Mouse (Mus musculus) olfactory bulb, adult 2 months (tissue): ENCODE measurements around the gene Galr3. TPM values are rescaled to one million over a fixed set of nuclear protein-coding genes. Genes with fewer than 3 reads are reported as not detected.
"Not testable (repeated sequence)": the region's sequence is repeated elsewhere in the genome, so short reads cannot be mapped to it uniquely, and the experiment has no call there.

Experiments
- H3K27ac ChIP-seq: fragments of 200-500 bp; 2 replicates; pipeline ENCODE4 v1.5.1; 2012; ENCODE audit warnings: low read depth, low read length; ENCODE audit not compliant: insufficient read depth
- H3K4me1 ChIP-seq: fragments of 200-500 bp; 2 replicates; pipeline ENCODE4 v1.6.1; 2012; ENCODE audit warnings: low read length; ENCODE audit not compliant: control insufficient read depth, insufficient read depth
- H3K4me3 ChIP-seq: fragments of 200-500 bp; 2 replicates; pipeline ENCODE4 v1.5.1; 2012; ENCODE audit warnings: mild to moderate bottlenecking, low read depth, low read length, moderate library complexity; ENCODE audit not compliant: insufficient read depth
- CTCF ChIP-seq: fragments of 200-500 bp; IDR thresholded peaks from 2 replicates; pipeline ENCODE4 v1.5.1; 2012; ENCODE audit warnings: low read depth, mild to moderate bottlenecking, low read length, moderate library complexity; ENCODE audit not compliant: insufficient read depth
- POLR2A ChIP-seq: fragments of 200-500 bp; IDR thresholded peaks from 2 replicates; pipeline ENCODE4 v1.6.1; 2012; ENCODE audit warnings: mild to moderate bottlenecking, low read depth, low read length, moderate library complexity; ENCODE audit not compliant: insufficient read depth
- WGBS: fragments of 180-500 bp; shearing (Covaris S2); methylation state at CpG from one replicate; pipeline ENCODE4 v1.1.7; 2018; 5-methylcytosine and 5-hydroxymethylcytosine counted together
- polyA plus RNA-seq: library from polyadenylated mRNA; stranded (reverse); fragments of >200 nt; gene quantifications from 2 replicates; pipeline ENCODE4 v1.2.4, GENCODE M21; 2012; ENCODE audit warnings: low replicate concordance; ENCODE audit not compliant: missing spikeins, insufficient read depth, insufficient read length

Gene Galr3
- polyA plus RNA-seq, 1 experiment = not detected

GRCm38 (mm10) chr15:79030551-79031435, 10.9 kb upstream of the Galr3 start:
- WGBS = 1% methylated on average over 52 of the region's 52 CpGs
- Histone ChIP-seq H3K4me1 (peaks cover 29% of the 10 kb centered on the region), H3K4me3 (peak overlapping the region; percentile 61), H3K27ac (no peak overlapping the region)
- peak; percentile 32; the same call in 1 of the 2 replicates for TF ChIP-seq POLR2A
- no peak for TF ChIP-seq CTCF

DNA sequence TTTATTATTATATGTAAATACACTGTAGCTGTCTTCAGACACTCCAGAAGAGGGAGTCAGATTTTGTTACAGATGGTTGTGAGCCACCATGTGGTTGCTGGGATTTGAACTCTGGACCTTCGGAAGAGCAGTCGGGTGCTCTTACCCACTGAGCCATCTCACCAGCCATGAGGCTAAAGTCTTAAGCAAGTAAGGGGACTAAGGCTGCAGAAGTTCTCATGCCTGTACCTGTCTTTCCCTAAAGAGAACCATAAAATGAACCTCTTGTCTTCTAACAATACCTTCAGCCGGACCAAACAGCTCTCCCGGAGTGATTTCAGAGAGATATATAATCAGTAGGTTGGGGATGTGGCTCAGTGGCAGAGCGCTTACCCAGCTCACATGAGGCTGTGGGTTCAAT, 9.8 kb upstream of the Galr3 start:
- peaks cover 25% of the 10 kb centered on the region for H3K4me1 ChIP-seq
- H3K4me3 ChIP-seq, H3K27ac ChIP-seq: not testable (repeated sequence)
- WGBS = 88% methylated on average over 5 of the region's 5 CpGs

GRCm38 (mm10) chr15:79037913-79038328, 3.8 kb upstream of the Galr3 start:
- WGBS = 8% methylated on average over 14 of the region's 14 CpGs
- peaks cover 19% of the 10 kb centered on the region for H3K4me1 ChIP-seq
- no peak overlapping the region for H3K27ac ChIP-seq
- H3K4me3 ChIP-seq = peak overlapping the region; percentile 26
- TF ChIP-seq CTCF = peak; percentile 98
- no peak for TF ChIP-seq POLR2A

GRCm38 (mm10) chr15:79038331-79038730, 3.4 kb upstream of the Galr3 start:
- WGBS = 66% methylated on average over 10 of the region's 10 CpGs

GRCm38 (mm10) chr15:79038853-79039252, 2.8 kb upstream of the Galr3 start:
- TF ChIP-seq POLR2A = no peak
- TF ChIP-seq CTCF = peak; percentile 64
- Histone ChIP-seq H3K4me3 (no peak overlapping the region), H3K27ac (no peak overlapping the region), H3K4me1 (peaks cover 23% of the 10 kb centered on the region)
- WGBS = 36% methylated on average over 7 of the region's 7 CpGs

More at GRCm38 (mm10) chr15:79038331-79038730, 3.4 kb upstream of the Galr3 start:
- no peak for TF ChIP-seq CTCF
- no peak for TF ChIP-seq POLR2A
- Histone ChIP-seq H3K4me1 (peaks cover 23% of the 10 kb centered on the region), H3K27ac (no peak overlapping the region), H3K4me3 (no peak overlapping the region)

DNA sequence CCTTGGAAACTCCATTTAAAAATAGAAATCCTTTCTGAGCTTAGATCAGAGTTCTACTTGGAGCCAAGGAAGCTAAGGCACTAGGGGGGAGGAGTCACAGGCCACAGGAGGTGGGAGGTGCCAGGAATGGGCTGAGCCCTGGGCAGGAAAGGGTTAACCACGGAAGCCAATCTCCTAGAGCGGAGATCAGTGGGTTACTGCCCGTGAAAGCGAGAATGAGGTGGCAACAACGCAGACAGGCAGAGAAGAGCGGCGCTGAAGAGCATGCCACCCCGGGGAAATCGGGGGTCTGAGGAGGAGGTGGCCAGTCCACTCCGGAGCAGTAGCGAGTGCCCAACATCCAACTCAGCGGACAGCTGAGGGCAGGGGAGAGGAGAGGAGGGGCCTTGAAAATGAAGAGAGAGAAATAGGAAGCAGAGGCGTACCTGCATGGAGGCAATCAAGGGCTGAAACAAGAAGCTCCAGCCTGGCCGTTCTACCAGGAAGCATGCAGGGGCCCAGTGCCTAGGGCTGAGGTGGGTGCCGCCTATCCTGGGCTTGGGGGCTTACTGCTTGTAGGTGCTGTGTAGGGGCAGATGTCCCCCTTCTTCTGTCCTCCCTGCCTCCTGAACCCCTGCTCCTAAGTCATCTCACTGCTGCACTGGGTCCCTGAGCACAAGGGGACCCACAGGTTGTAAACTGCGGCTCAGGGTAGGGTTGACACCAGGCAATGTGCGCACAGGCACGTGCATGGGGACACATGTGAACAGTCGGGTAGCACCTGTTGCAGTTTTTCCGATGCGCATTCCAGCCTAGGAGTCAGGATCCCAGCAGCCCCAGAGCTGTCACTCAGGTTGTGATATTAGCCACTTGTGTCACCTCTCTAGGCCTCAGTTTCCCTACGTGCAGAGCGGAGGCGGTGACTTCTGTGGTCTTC, 926 bp upstream of the Galr3 start:
- Histone ChIP-seq H3K27ac (no peak overlapping the region), H3K4me3 (0 out of 2 replicates have a peak overlapping the region, but pooled peaks have one; percentile 6), H3K4me1 (peaks cover 23% of the 10 kb centered on the region)
- TF ChIP-seq CTCF (no peak), POLR2A (no peak)
- WGBS = 32% methylated on average over 24 of the region's 24 CpGs

GRCm38 (mm10) chr15:79042721-79043491, 1.2 kb downstream of the Galr3 start:
- H3K4me3 ChIP-seq = peak overlapping the region; percentile 58
- peak; percentile 17; the same call in 1 of the 2 replicates for TF ChIP-seq CTCF
- no peak; the same call in 1 of the 2 replicates for TF ChIP-seq POLR2A
- 1% methylated on average over 104 of the region's 105 CpGs for WGBS
- H3K27ac ChIP-seq = no peak overlapping the region
- H3K4me1 ChIP-seq = peaks cover 22% of the 10 kb centered on the region

DNA sequence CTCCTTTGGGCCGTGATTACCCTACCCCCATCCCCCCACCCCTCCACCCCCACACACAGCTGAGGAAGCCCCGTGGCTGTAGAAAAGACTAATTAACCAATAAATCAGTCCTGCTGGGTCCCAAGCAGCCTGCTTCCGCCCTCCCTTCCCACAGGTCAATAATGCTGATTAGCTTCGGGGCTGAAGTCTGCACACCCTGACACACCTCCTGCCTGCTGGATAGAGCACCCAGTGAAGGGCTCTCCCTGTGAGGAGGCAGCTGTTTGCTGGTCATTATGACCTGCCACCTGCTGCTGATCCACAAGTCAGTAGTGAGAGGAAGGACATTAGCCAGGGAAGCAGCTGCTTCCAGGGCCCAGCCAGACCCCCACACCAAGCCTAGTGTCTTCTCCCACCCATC, 3.2 kb downstream of the Galr3 start:
- H3K27ac ChIP-seq = no peak overlapping the region
- peaks cover 18% of the 10 kb centered on the region for H3K4me1 ChIP-seq
- no peak overlapping the region for H3K4me3 ChIP-seq
- no peak for TF ChIP-seq POLR2A
- no peak for TF ChIP-seq CTCF
- 28% methylated on average over 4 of the region's 4 CpGs for WGBS
